Mouse (Mus musculus) kidney, adult 2 months (tissue): Measurements from ENCODE around the gene Tada3.

Source experiments
- CTCF ChIP-seq: fragments of 200-500 bp; conservative IDR thresholded peaks from 2 replicates; pipeline ENCODE4 v1.5.1; 2011; ENCODE audit warnings: low read depth, mild to moderate bottlenecking, control low read depth, low read length, moderate library complexity, mixed read lengths; ENCODE audit not compliant: insufficient read depth, insufficient read length
- POLR2A ChIP-seq: fragments of 200-500 bp; IDR thresholded peaks from one replicate; pipeline ENCODE4 v1.6.1; 2011; ENCODE audit warnings: low read depth, low read length, control low read depth

DNA sequence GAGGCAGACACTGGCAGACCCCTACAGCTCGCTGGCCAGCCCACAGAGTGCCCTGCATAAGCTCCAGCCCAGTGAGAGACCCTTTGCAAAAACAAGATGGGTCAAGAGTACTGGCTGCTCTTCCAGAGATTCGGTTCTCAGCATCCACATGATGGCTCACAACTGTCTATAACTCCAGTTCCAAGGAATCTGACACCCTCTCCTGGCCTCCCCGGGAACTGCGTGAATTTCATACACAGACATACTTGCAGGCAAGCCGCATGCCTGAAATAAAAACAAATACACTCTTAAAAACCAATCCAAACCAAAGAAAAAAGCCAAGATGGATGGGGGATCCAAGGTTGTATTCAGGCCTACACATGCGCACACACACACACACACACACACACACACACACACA lies 17.8 kb upstream of the Tada3 start:
- no peak for TF ChIP-seq CTCF
- TF ChIP-seq POLR2A = no peak
